Mouse (Mus musculus): ENCODE measurements around the gene Lcn4. TPM values are rescaled to one million over a fixed set of nuclear protein-coding genes. Genes with fewer than 3 reads are reported as not detected.

Gene Lcn4
- polyA plus RNA-seq, 1 experiment from 2014 or later, result not detected

- peak; percentile 76 for ATAC-seq (ENCODE audit: low FRiP score)
- DNase-seq (ENCODE audit: low spot score, missing footprints), result peak; percentile 97
- H3K9me3 ChIP-seq (ENCODE audit: control insufficient read depth, low read length), result no peaks in the 10 kb centered on the region
- peak within 1 kb of the TSS; percentile 96 for H3K4me2 ChIP-seq
- H3K27ac ChIP-seq (ENCODE audit: low read depth, low read length), result peak within 1 kb of the TSS; percentile 59
- H3K4me1 ChIP-seq (ENCODE audit: control insufficient read depth, insufficient read depth, low read length), result peaks cover 13% of the 10 kb centered on the region
- H3K9ac ChIP-seq (ENCODE audit: low read length), result peak within 1 kb of the TSS; percentile 93
- no peaks in the 10 kb centered on the region for H3K27me3 ChIP-seq (ENCODE audit: control insufficient read depth, insufficient read depth, low read length)
- no peaks in the 10 kb centered on the region for H3K36me3 ChIP-seq (ENCODE audit: control insufficient read depth, insufficient read depth, low read length)
- WGBS, result under 1% methylated on average over 65 of the region's 70 CpGs
- H3K4me3 ChIP-seq (ENCODE audit: low read depth, low read length), result peak within 1 kb of the TSS; percentile 69
Measured at GRCm38 (mm10) chr2:26627921-26628739, 43.0 kb downstream of the Lcn4 start, which contains the start of gene Fam69b. Gene Fam69b (plus strand): TSS chr2:26628457.

GRCm38 (mm10) chr2:26626081-26626480 lies 45.0 kb downstream of the Lcn4 start:
- Histone ChIP-seq H3K4me2 (no peak overlapping the region), H3K27me3 (ENCODE audit: control insufficient read depth, insufficient read depth, low read length) (no peaks in the 10 kb centered on the region), H3K4me1 (ENCODE audit: control insufficient read depth, insufficient read depth, low read length) (peaks cover 13% of the 10 kb centered on the region), H3K9me3 (ENCODE audit: control insufficient read depth, low read length) (no peaks in the 10 kb centered on the region), H3K9ac (ENCODE audit: low read length) (no peak overlapping the region), H3K4me3 (ENCODE audit: low read depth, low read length) (no peak overlapping the region), H3K27ac (ENCODE audit: low read depth, low read length) (no peak overlapping the region), H3K36me3 (ENCODE audit: control insufficient read depth, insufficient read depth, low read length) (no peaks in the 10 kb centered on the region)
- 74% methylated on average over 3 of the region's 3 CpGs for WGBS
- ATAC-seq (ENCODE audit: low FRiP score) (no peak), DNase-seq (ENCODE audit: low spot score, missing footprints) (no peak)

GRCm38 (mm10) chr2:26625419-26625818 lies 45.7 kb downstream of the Lcn4 start:
- H3K9me3 ChIP-seq (ENCODE audit: control insufficient read depth, low read length), result no peaks in the 10 kb centered on the region
- no peak overlapping the region for H3K4me3 ChIP-seq (ENCODE audit: low read depth, low read length)
- H3K4me1 ChIP-seq (ENCODE audit: control insufficient read depth, insufficient read depth, low read length), result peaks cover 13% of the 10 kb centered on the region
- ATAC-seq (ENCODE audit: low FRiP score) (no peak), DNase-seq (ENCODE audit: low spot score, missing footprints) (no peak)
- no peaks in the 10 kb centered on the region for H3K27me3 ChIP-seq (ENCODE audit: control insufficient read depth, insufficient read depth, low read length)
- H3K36me3 ChIP-seq (ENCODE audit: control insufficient read depth, insufficient read depth, low read length), result no peaks in the 10 kb centered on the region
- H3K9ac ChIP-seq (ENCODE audit: low read length), result no peak overlapping the region
- WGBS, result 85% methylated on average over 3 of the region's 3 CpGs
- no peak overlapping the region for H3K27ac ChIP-seq (ENCODE audit: low read depth, low read length)
- no peak overlapping the region for H3K4me2 ChIP-seq

GRCm38 (mm10) chr2:26622984-26623383 lies 48.1 kb downstream of the Lcn4 start:
- no peaks in the 10 kb centered on the region for H3K4me1 ChIP-seq (ENCODE audit: control insufficient read depth, insufficient read depth, low read length)
- no peak overlapping the region for H3K4me2 ChIP-seq
- no peak overlapping the region for H3K4me3 ChIP-seq (ENCODE audit: low read depth, low read length)
- H3K27ac ChIP-seq (ENCODE audit: low read depth, low read length), result no peak overlapping the region
- DNase-seq (ENCODE audit: low spot score, missing footprints) (no peak), ATAC-seq (ENCODE audit: low FRiP score) (no peak)
- no peaks in the 10 kb centered on the region for H3K9me3 ChIP-seq (ENCODE audit: control insufficient read depth, low read length)
- H3K36me3 ChIP-seq (ENCODE audit: control insufficient read depth, insufficient read depth, low read length), result no peaks in the 10 kb centered on the region
- no peaks in the 10 kb centered on the region for H3K27me3 ChIP-seq (ENCODE audit: control insufficient read depth, insufficient read depth, low read length)
- WGBS, result 73% methylated on average over 5 of the region's 5 CpGs
- no peak overlapping the region for H3K9ac ChIP-seq (ENCODE audit: low read length)

- DNase-seq (ENCODE audit: low spot score, missing footprints) (no peak), ATAC-seq (ENCODE audit: low FRiP score) (no peak)
- 43% methylated on average over 2 of the region's 2 CpGs for WGBS
- H3K9me3 ChIP-seq (ENCODE audit: control insufficient read depth, low read length), result no peaks in the 10 kb centered on the region
- H3K4me3 ChIP-seq (ENCODE audit: low read depth, low read length), result no peak overlapping the region
- no peak overlapping the region for H3K4me2 ChIP-seq
- no peaks in the 10 kb centered on the region for H3K27me3 ChIP-seq (ENCODE audit: control insufficient read depth, insufficient read depth, low read length)
- H3K4me1 ChIP-seq (ENCODE audit: control insufficient read depth, insufficient read depth, low read length), result no peaks in the 10 kb centered on the region
- no peak overlapping the region for H3K9ac ChIP-seq (ENCODE audit: low read length)
- H3K27ac ChIP-seq (ENCODE audit: low read depth, low read length), result no peak overlapping the region
- no peaks in the 10 kb centered on the region for H3K36me3 ChIP-seq (ENCODE audit: control insufficient read depth, insufficient read depth, low read length)
Measured at GRCm38 (mm10) chr2:26621246-26621645, 49.8 kb downstream of the Lcn4 start.

- no peak for DNase-seq (ENCODE audit: low spot score, missing footprints)
- Histone ChIP-seq H3K27ac (ENCODE audit: low read depth, low read length) (no peak overlapping the region), H3K9me3 (ENCODE audit: control insufficient read depth, low read length) (no peaks in the 10 kb centered on the region), H3K4me2 (no peak overlapping the region), H3K27me3 (ENCODE audit: control insufficient read depth, insufficient read depth, low read length) (no peaks in the 10 kb centered on the region), H3K36me3 (ENCODE audit: control insufficient read depth, insufficient read depth, low read length) (no peaks in the 10 kb centered on the region), H3K4me3 (ENCODE audit: low read depth, low read length) (no peak overlapping the region), H3K9ac (ENCODE audit: low read length) (no peak overlapping the region), H3K4me1 (ENCODE audit: control insufficient read depth, insufficient read depth, low read length) (no peaks in the 10 kb centered on the region)
- ATAC-seq (ENCODE audit: low FRiP score), result no peak
- 59% methylated on average over 7 of the region's 7 CpGs for WGBS
Measured at GRCm38 (mm10) chr2:26617928-26618327, 53.2 kb downstream of the Lcn4 start.

Other genes starting within 250 kb of the Lcn4 start
- 28.2 and 29.8 TPM in 2 replicates for gene Sec16a, start 226.1 kb downstream of the Lcn4 start, polyA plus RNA-seq (2014; fragmentation: Nextera tagmentation; extraction: Ambion mirVana)
- gene Notch1, start 154.6 kb downstream of the Lcn4 start, polyA plus RNA-seq (2014; fragmentation: Nextera tagmentation; extraction: Ambion mirVana), result 40.8 and 47.5 TPM in 2 replicates
- gene Egfl7, start 91.3 kb downstream of the Lcn4 start, polyA plus RNA-seq (2014; fragmentation: Nextera tagmentation; extraction: Ambion mirVana), result 52.6 and 58.3 TPM in 2 replicates
- gene Gm20532, start 84.6 kb downstream of the Lcn4 start, polyA plus RNA-seq (2014; fragmentation: Nextera tagmentation; extraction: Ambion mirVana), result not detected in 2 replicates
- 8.2 TPM in 2 replicates for gene Agpat2, start 66.9 kb downstream of the Lcn4 start, polyA plus RNA-seq (2014; fragmentation: Nextera tagmentation; extraction: Ambion mirVana)
- gene Fam69b, start 42.8 kb downstream of the Lcn4 start, polyA plus RNA-seq (2014; fragmentation: Nextera tagmentation; extraction: Ambion mirVana), result 42.9 and 47.4 TPM in 2 replicates
- gene Abo, start 193.7 kb upstream of the Lcn4 start, polyA plus RNA-seq (2014; fragmentation: Nextera tagmentation; extraction: Ambion mirVana), result not detected in 2 replicates
- 11.6 and 15.2 TPM in 2 replicates for gene Surf6, start 231.6 kb upstream of the Lcn4 start, polyA plus RNA-seq (2014; fragmentation: Nextera tagmentation; extraction: Ambion mirVana)
- gene Med22, start 239.4 kb upstream of the Lcn4 start, polyA plus RNA-seq (2014; fragmentation: Nextera tagmentation; extraction: Ambion mirVana), result 96.5 and 99.5 TPM in 2 replicates
- gene Rpl7a, start 239.5 kb upstream of the Lcn4 start, polyA plus RNA-seq (2014; fragmentation: Nextera tagmentation; extraction: Ambion mirVana), result 631 and 654 TPM in 2 replicates
- gene Surf2, start 245.1 kb upstream of the Lcn4 start, polyA plus RNA-seq (2014; fragmentation: Nextera tagmentation; extraction: Ambion mirVana), result 46.5 and 48.4 TPM in 2 replicates
- gene Surf1, start 245.2 kb upstream of the Lcn4 start, polyA plus RNA-seq (2014; fragmentation: Nextera tagmentation; extraction: Ambion mirVana), result 49.0 and 54.0 TPM in 2 replicates